Mouse (Mus musculus) C2C12 (cell line): Measurements from ENCODE around the gene Plekhg5. TPM values are rescaled to one million over a fixed set of nuclear protein-coding genes. Genes with fewer than 3 reads are reported as not detected.

Experiments used
- H3K27me3 ChIP-seq: one replicate; pipeline ENCODE4 v1.6.1; 2011; ENCODE audit not compliant: control insufficient read depth, insufficient read depth, insufficient read length
- H3K36me3 ChIP-seq: one replicate; pipeline ENCODE4 v1.6.1; 2011; ENCODE audit not compliant: control insufficient read depth, insufficient read depth
- H3K4me3 ChIP-seq: one replicate; pipeline ENCODE4 v1.5.1; 2011; ENCODE audit warnings: mild to moderate bottlenecking, control low read depth; ENCODE audit not compliant: poor library complexity, insufficient read depth, severe bottlenecking
- H3K79me2 ChIP-seq: one replicate; pipeline ENCODE4 v1.6.1; 2011; ENCODE audit not compliant: control insufficient read depth, insufficient read depth
- H3K79me3 ChIP-seq: one replicate; pipeline ENCODE4 v1.6.1; 2011; ENCODE audit warnings: low read depth, control low read depth
- H3ac ChIP-seq: one replicate; pipeline ENCODE3; 2011; ENCODE audit warnings: low read depth; ENCODE audit not compliant: control insufficient read depth, insufficient read length
- CEBPB ChIP-seq: IDR thresholded peaks from one replicate; pipeline ENCODE4 v1.6.1; 2011; ENCODE audit warnings: low read depth, mild to moderate bottlenecking, control low read depth, moderate library complexity
- CTCF ChIP-seq: IDR thresholded peaks from one replicate; pipeline ENCODE4 v1.5.1; 2011; ENCODE audit not compliant: control insufficient read depth, insufficient read depth, insufficient read length
- FOSL1 ChIP-seq: IDR thresholded peaks from one replicate; pipeline ENCODE4 v1.8.0; 2011; ENCODE audit warnings: mild to moderate bottlenecking, low read length; ENCODE audit not compliant: poor library complexity, insufficient read depth, severe bottlenecking
- MAX ChIP-seq: IDR thresholded peaks from one replicate; pipeline ENCODE4 v1.6.1; 2011; ENCODE audit warnings: mild to moderate bottlenecking, control low read depth
- MYOD1 ChIP-seq: IDR thresholded peaks from one replicate; pipeline ENCODE4 v1.6.1; 2011; ENCODE audit warnings: low read depth; ENCODE audit not compliant: control insufficient read depth, insufficient read length
- MYOG ChIP-seq: IDR thresholded peaks from one replicate; pipeline ENCODE4 v1.6.1; 2011; ENCODE audit not compliant: control insufficient read depth, insufficient read length; ENCODE audit errors: extremely low read depth
- USF1 ChIP-seq: IDR thresholded peaks from one replicate; pipeline ENCODE4 v1.6.1; 2011; ENCODE audit warnings: low read depth, mild to moderate bottlenecking, control low read depth, moderate library complexity
- polyA plus RNA-seq: library from polyadenylated mRNA; unstranded; fragments of >200 nt; fragmentation: generic; extraction: Trizol; gene quantifications from one replicate; pipeline ENCODE4 v1.2.1, GENCODE M21; 2012; ENCODE audit warnings: missing spikeins

Plekhg5 gene
- polyA plus RNA-seq, 1 experiment, result 17.5 TPM

- no peaks in the 10 kb centered on the region for H3K36me3 ChIP-seq
- no peak overlapping the region for H3K4me3 ChIP-seq
- no peaks in the 10 kb centered on the region for H3K27me3 ChIP-seq
- H3K79me3 ChIP-seq, result no peaks in the 10 kb centered on the region
- H3K79me2 ChIP-seq, result no peaks in the 10 kb centered on the region
- no peak for TF ChIP-seq MAX
- no peak for TF ChIP-seq MYOD1
- no peak for TF ChIP-seq FOSL1
- TF ChIP-seq CEBPB, result no peak
- TF ChIP-seq USF1, result no peak
- H3ac ChIP-seq, result no peak overlapping the region
Measured at GRCm38 (mm10) chr4:152068166-152068724, 4.1 kb upstream of the Plekhg5 start.

GRCm38 (mm10) chr4:152069245-152069644 lies 3.1 kb upstream of the Plekhg5 start:
- no peaks in the 10 kb centered on the region for H3K79me3 ChIP-seq
- no peak for TF ChIP-seq CEBPB
- no peak for TF ChIP-seq MAX
- TF ChIP-seq CTCF, result no peak
- no peak for TF ChIP-seq FOSL1
- TF ChIP-seq MYOG, result no peak
- no peak for TF ChIP-seq MYOD1
- TF ChIP-seq USF1, result no peak
- no peaks in the 10 kb centered on the region for H3K36me3 ChIP-seq
- H3K4me3 ChIP-seq, result no peak overlapping the region
- H3K79me2 ChIP-seq, result no peaks in the 10 kb centered on the region
- H3K27me3 ChIP-seq, result no peaks in the 10 kb centered on the region
- H3ac ChIP-seq, result no peak overlapping the region

- Histone ChIP-seq H3ac (no peak overlapping the region), H3K4me3 (no peak overlapping the region)
- TF ChIP-seq USF1 (no peak), MYOD1 (no peak), MYOG (no peak), CEBPB (no peak), FOSL1 (no peak), MAX (no peak), CTCF (no peak)
Measured at GRCm38 (mm10) chr4:152070494-152071396, 1.6 kb upstream of the Plekhg5 start.

GRCm38 (mm10) chr4:152072655-152073054 lies 357 bp downstream of the Plekhg5 start:
- H3K4me3 ChIP-seq, result no peak overlapping the region

More at GRCm38 (mm10) chr4:152070494-152071396, 1.6 kb upstream of the Plekhg5 start:
- H3K79me2 ChIP-seq, result no peaks in the 10 kb centered on the region
- no peaks in the 10 kb centered on the region for H3K27me3 ChIP-seq
- no peaks in the 10 kb centered on the region for H3K79me3 ChIP-seq
- no peaks in the 10 kb centered on the region for H3K36me3 ChIP-seq

GRCm38 (mm10) chr4:152073715-152074114 lies 1.4 kb downstream of the Plekhg5 start:
- no peak overlapping the region for H3ac ChIP-seq
- H3K79me3 ChIP-seq, result no peaks in the 10 kb centered on the region
- TF ChIP-seq USF1 (no peak), FOSL1 (no peak), MYOG (no peak), CTCF (no peak), CEBPB (no peak), MYOD1 (no peak), MAX (no peak)
- H3K36me3 ChIP-seq, result no peaks in the 10 kb centered on the region
- no peak overlapping the region for H3K4me3 ChIP-seq
- no peaks in the 10 kb centered on the region for H3K27me3 ChIP-seq
- no peaks in the 10 kb centered on the region for H3K79me2 ChIP-seq

More at GRCm38 (mm10) chr4:152072655-152073054, 357 bp downstream of the Plekhg5 start:
- H3K36me3 ChIP-seq, result no peaks in the 10 kb centered on the region
- no peaks in the 10 kb centered on the region for H3K79me3 ChIP-seq
- H3K27me3 ChIP-seq, result no peaks in the 10 kb centered on the region
- H3ac ChIP-seq, result no peak overlapping the region
- no peaks in the 10 kb centered on the region for H3K79me2 ChIP-seq
- TF ChIP-seq CEBPB, result no peak
- TF ChIP-seq FOSL1, result no peak
- TF ChIP-seq CTCF, result no peak
- no peak for TF ChIP-seq MAX
- no peak for TF ChIP-seq MYOG
- no peak for TF ChIP-seq USF1
- no peak for TF ChIP-seq MYOD1

GRCm38 (mm10) chr4:152074548-152074947 lies 2.2 kb downstream of the Plekhg5 start:
- Histone ChIP-seq H3K4me3 (no peak overlapping the region), H3ac (no peak overlapping the region), H3K27me3 (no peaks in the 10 kb centered on the region), H3K79me3 (no peaks in the 10 kb centered on the region), H3K79me2 (no peaks in the 10 kb centered on the region), H3K36me3 (no peaks in the 10 kb centered on the region)
- TF ChIP-seq USF1 (no peak), CTCF (no peak), CEBPB (no peak)
